Mouse (Mus musculus) hindbrain, embryonic 16.5 days (tissue): ENCODE measurements at regions not wholly inside any gene's neighbourhood (a gene's known extent, or its start where the extent isn't known, plus 50 kb on each side); places are given as distances from the start of the nearest gene placed in this dataset.

Source experiments
- ATAC-seq: fragments of 200-750 bp; cut with Nextera tagmentation; 2 replicates; pipeline ENCODE4 v1.8.0; 2017; ENCODE audit warnings: moderate TSS enrichment, moderate library complexity
- H3K27ac ChIP-seq: fragments of 300-500 bp; sonication (generic); 2 replicates; pipeline ENCODE4 v1.5.1; 2014; ENCODE audit warnings: low read depth, mild to moderate bottlenecking, control low read depth, low read length, moderate library complexity
- H3K27me3 ChIP-seq: fragments of 300-500 bp; sonication (generic); replicated peaks from 2 replicates; pipeline ENCODE4 v1.6.1; 2014; ENCODE audit warnings: low read length; ENCODE audit not compliant: control insufficient read depth, insufficient read depth
- H3K36me3 ChIP-seq: fragments of 300-500 bp; sonication (generic); 2 replicates; pipeline ENCODE4 v1.6.1; 2014; ENCODE audit warnings: mild to moderate bottlenecking, low read length, moderate library complexity, mixed read lengths; ENCODE audit not compliant: control insufficient read depth, insufficient read depth
- H3K4me1 ChIP-seq: fragments of 300-500 bp; sonication (generic); 2 replicates; pipeline ENCODE4 v1.6.1; 2014; ENCODE audit warnings: low read depth, low read length; ENCODE audit not compliant: control insufficient read depth, insufficient read depth
- H3K4me2 ChIP-seq: fragments of 300-500 bp; sonication (generic); 2 replicates; pipeline ENCODE4 v1.6.1; 2014; ENCODE audit warnings: mild to moderate bottlenecking, low read length, control low read depth, moderate library complexity
- H3K4me3 ChIP-seq: fragments of 300-500 bp; sonication (generic); 2 replicates; pipeline ENCODE4 v1.5.1; 2014; ENCODE audit warnings: mild to moderate bottlenecking, low read length, control low read depth, moderate library complexity
- H3K9ac ChIP-seq: fragments of 300-500 bp; sonication (generic); 2 replicates; pipeline ENCODE4 v1.6.1; 2014; ENCODE audit warnings: low read depth, mild to moderate bottlenecking, control low read depth, low read length, moderate library complexity
- H3K9me3 ChIP-seq: fragments of 300-500 bp; sonication (generic); 2 replicates; pipeline ENCODE4 v1.6.1; 2014; ENCODE audit warnings: mild to moderate bottlenecking, low read length, moderate library complexity; ENCODE audit not compliant: control insufficient read depth
- WGBS: fragments of 180-500 bp; shearing (Covaris S2); extraction: QIAGEN DNeasy Blood & Tissue Kit; methylation state at CpG from one replicate; pipeline ENCODE4 v1.1.7; 2014; 5-methylcytosine and 5-hydroxymethylcytosine counted together

- Histone ChIP-seq H3K4me2 (no peak overlapping the region), H3K27ac (no peak overlapping the region), H3K36me3 (no peaks in the 10 kb centered on the region), H3K27me3 (no peaks in the 10 kb centered on the region), H3K9ac (no peak overlapping the region), H3K4me1 (no peaks in the 10 kb centered on the region), H3K4me3 (no peak overlapping the region), H3K9me3 (no peaks in the 10 kb centered on the region)
- ATAC-seq: no peak
- 22% methylated on average over 2 of the region's 2 CpGs for WGBS
These were observed 231.1 kb upstream of the Arglu1 start for GRCm38 (mm10) chr8:8921446-8921845.

- 13% methylated on average over 11 of the region's 11 CpGs for WGBS
These were observed 229.5 kb upstream of the Arglu1 start for GRCm38 (mm10) chr8:8919582-8920503.

GRCm38 (mm10) chr8:8919040-8919439 is 228.7 kb upstream of the Arglu1 start:
- 45% methylated on average over 9 of the region's 9 CpGs for WGBS

More at GRCm38 (mm10) chr8:8919582-8920503, 229.5 kb upstream of the Arglu1 start:
- Histone ChIP-seq H3K27me3 (no peaks in the 10 kb centered on the region), H3K36me3 (no peaks in the 10 kb centered on the region), H3K4me3 (no peak overlapping the region), H3K9ac (no peak overlapping the region), H3K4me1 (no peaks in the 10 kb centered on the region), H3K4me2 (no peak overlapping the region; the same call in 1 of the 2 replicates), H3K9me3 (peaks cover 4% of the 10 kb centered on the region; the same call in 1 of the 2 replicates), H3K27ac (no peak overlapping the region)
- no peak for ATAC-seq

GRCm38 (mm10) chr8:8907478-8908165 is 217.3 kb upstream of the Arglu1 start:
- no peak overlapping the region for H3K4me2 ChIP-seq
- no peaks in the 10 kb centered on the region for H3K36me3 ChIP-seq
- H3K27me3 ChIP-seq: no peaks in the 10 kb centered on the region
- H3K4me1 ChIP-seq: no peaks in the 10 kb centered on the region; the same call in 1 of the 2 replicates
- H3K9ac ChIP-seq: no peak overlapping the region
- WGBS: 53% methylated on average over 7 of the region's 7 CpGs
- H3K9me3 ChIP-seq: no peaks in the 10 kb centered on the region
- no peak overlapping the region for H3K4me3 ChIP-seq
- ATAC-seq: no peak
- H3K27ac ChIP-seq: no peak overlapping the region

More at GRCm38 (mm10) chr8:8919040-8919439, 228.7 kb upstream of the Arglu1 start:
- no peak overlapping the region for H3K27ac ChIP-seq
- H3K4me1 ChIP-seq: no peaks in the 10 kb centered on the region
- H3K9ac ChIP-seq: no peak overlapping the region
- no peak overlapping the region for H3K4me2 ChIP-seq
- ATAC-seq: no peak
- H3K4me3 ChIP-seq: no peak overlapping the region
- H3K27me3 ChIP-seq: no peaks in the 10 kb centered on the region
- peaks cover 6% of the 10 kb centered on the region; the same call in 1 of the 2 replicates for H3K9me3 ChIP-seq
- H3K36me3 ChIP-seq: no peaks in the 10 kb centered on the region

- H3K9ac ChIP-seq: no peak overlapping the region
- no peak for ATAC-seq
- H3K9me3 ChIP-seq: no peaks in the 10 kb centered on the region
- H3K27me3 ChIP-seq: no peaks in the 10 kb centered on the region
- WGBS: 27% methylated on average over 3 of the region's 3 CpGs
- H3K4me1 ChIP-seq: no peaks in the 10 kb centered on the region
- H3K27ac ChIP-seq: no peak overlapping the region
- no peak overlapping the region for H3K4me2 ChIP-seq
- H3K4me3 ChIP-seq: no peak overlapping the region
- H3K36me3 ChIP-seq: no peaks in the 10 kb centered on the region
These were observed 202.7 kb upstream of the Arglu1 start for GRCm38 (mm10) chr8:8892996-8893395.

GRCm38 (mm10) chr8:8877286-8877685 is 187.0 kb upstream of the Arglu1 start:
- no peak overlapping the region for H3K27ac ChIP-seq
- H3K27me3 ChIP-seq: no peaks in the 10 kb centered on the region
- 26% methylated on average over 5 of the region's 5 CpGs for WGBS
- H3K36me3 ChIP-seq: no peaks in the 10 kb centered on the region
- no peak overlapping the region for H3K9ac ChIP-seq
- H3K4me1 ChIP-seq: no peaks in the 10 kb centered on the region
- H3K4me2 ChIP-seq: no peak overlapping the region
- ATAC-seq: no peak
- no peak overlapping the region for H3K4me3 ChIP-seq
- H3K9me3 ChIP-seq: no peaks in the 10 kb centered on the region; the same call in 1 of the 2 replicates

- Histone ChIP-seq H3K4me1 (no peaks in the 10 kb centered on the region), H3K27ac (no peak overlapping the region), H3K27me3 (no peaks in the 10 kb centered on the region), H3K36me3 (no peaks in the 10 kb centered on the region), H3K4me3 (no peak overlapping the region), H3K9ac (no peak overlapping the region), H3K9me3 (no peaks in the 10 kb centered on the region; the same call in 1 of the 2 replicates), H3K4me2 (no peak overlapping the region)
- 22% methylated on average over 9 of the region's 9 CpGs for WGBS
- no peak for ATAC-seq
These were observed 186.6 kb upstream of the Arglu1 start for GRCm38 (mm10) chr8:8876879-8877278.

- Histone ChIP-seq H3K4me2 (no peak overlapping the region), H3K9me3 (no peaks in the 10 kb centered on the region; the same call in 1 of the 2 replicates), H3K4me1 (no peaks in the 10 kb centered on the region), H3K9ac (no peak overlapping the region), H3K36me3 (no peaks in the 10 kb centered on the region), H3K27me3 (no peaks in the 10 kb centered on the region), H3K27ac (no peak overlapping the region), H3K4me3 (no peak overlapping the region)
- no peak for ATAC-seq
- 74% methylated on average over 6 of the region's 6 CpGs for WGBS
These were observed 186.1 kb upstream of the Arglu1 start for GRCm38 (mm10) chr8:8876469-8876868.

GRCm38 (mm10) chr8:8871938-8872337 is 181.6 kb upstream of the Arglu1 start:
- H3K9me3 ChIP-seq: no peaks in the 10 kb centered on the region; the same call in 1 of the 2 replicates
- ATAC-seq: no peak
- H3K27ac ChIP-seq: no peak overlapping the region
- H3K27me3 ChIP-seq: no peaks in the 10 kb centered on the region
- 22% methylated on average over 3 of the region's 3 CpGs for WGBS
- H3K4me2 ChIP-seq: no peak overlapping the region
- H3K4me3 ChIP-seq: no peak overlapping the region
- H3K4me1 ChIP-seq: peaks cover 7% of the 10 kb centered on the region; the same call in 1 of the 2 replicates
- H3K36me3 ChIP-seq: no peaks in the 10 kb centered on the region
- no peak overlapping the region for H3K9ac ChIP-seq
